Mouse (Mus musculus) heart, embryonic 16.5 days (tissue): ENCODE data around the gene Idh2. TPM values are rescaled to one million over a fixed set of nuclear protein-coding genes. Genes with fewer than 3 reads are reported as not detected.
A peak's percentile ranks its signal among the peaks of the same experiment; 100 is the strongest.

Source experiments
- ATAC-seq: fragments of 200-750 bp; cut with Nextera tagmentation; replicated peaks from 2 replicates; pipeline ENCODE4 v1.8.0; 2017; ENCODE audit warnings: moderate number of reproducible peaks; ENCODE audit not compliant: insufficient read depth, low FRiP score; ENCODE audit errors: extremely low read depth
- H3K27ac ChIP-seq: fragments of 300-500 bp; sonication (generic); 2 replicates; pipeline ENCODE4 v1.5.1; 2014; ENCODE audit warnings: mild to moderate bottlenecking, low read length, control low read depth, moderate library complexity
- H3K27me3 ChIP-seq: fragments of 300-500 bp; sonication (generic); 2 replicates; pipeline ENCODE4 v1.6.1; 2014; ENCODE audit warnings: low read length, mixed read lengths; ENCODE audit not compliant: control insufficient read depth, insufficient read depth
- H3K36me3 ChIP-seq: fragments of 300-500 bp; sonication (generic); 2 replicates; pipeline ENCODE4 v1.6.1; 2014; ENCODE audit not compliant: control insufficient read depth, insufficient read depth
- H3K4me1 ChIP-seq: fragments of 300-500 bp; sonication (generic); 2 replicates; pipeline ENCODE4 v1.6.1; 2014; ENCODE audit warnings: low read length, mixed read lengths; ENCODE audit not compliant: control insufficient read depth, insufficient read depth
- H3K4me2 ChIP-seq: fragments of 300-500 bp; sonication (generic); 2 replicates; pipeline ENCODE4 v1.6.1; 2014; ENCODE audit warnings: low read depth, mild to moderate bottlenecking, control low read depth, low read length
- H3K4me3 ChIP-seq: fragments of 300-500 bp; sonication (generic); 2 replicates; pipeline ENCODE4 v1.5.1; 2014; ENCODE audit warnings: mild to moderate bottlenecking, control low read depth, low read length
- H3K9ac ChIP-seq: fragments of 300-500 bp; sonication (generic); 2 replicates; pipeline ENCODE4 v1.6.1; 2014; ENCODE audit warnings: low read length, control low read depth
- H3K9me3 ChIP-seq: fragments of 300-500 bp; sonication (generic); replicated peaks from 2 replicates; pipeline ENCODE4 v1.6.1; 2016; ENCODE audit warnings: low read length; ENCODE audit not compliant: control insufficient read depth
- WGBS: fragments of 180-500 bp; shearing (Covaris S2); extraction: QIAGEN DNeasy Blood & Tissue Kit; methylation state at CpG from one replicate; pipeline ENCODE4 v1.1.7; 2014; 5-methylcytosine and 5-hydroxymethylcytosine counted together
- polyA plus RNA-seq: library from polyadenylated mRNA; unstranded; fragments of >200 nt; fragmentation: Nextera tagmentation; extraction: Ambion mirVana; gene quantifications from 2 replicates; pipeline ENCODE4 v1.2.1, GENCODE M21; 2015

Idh2 gene
- polyA plus RNA-seq, 1 experiment from 2014 or later: 2,782 TPM

DNA sequence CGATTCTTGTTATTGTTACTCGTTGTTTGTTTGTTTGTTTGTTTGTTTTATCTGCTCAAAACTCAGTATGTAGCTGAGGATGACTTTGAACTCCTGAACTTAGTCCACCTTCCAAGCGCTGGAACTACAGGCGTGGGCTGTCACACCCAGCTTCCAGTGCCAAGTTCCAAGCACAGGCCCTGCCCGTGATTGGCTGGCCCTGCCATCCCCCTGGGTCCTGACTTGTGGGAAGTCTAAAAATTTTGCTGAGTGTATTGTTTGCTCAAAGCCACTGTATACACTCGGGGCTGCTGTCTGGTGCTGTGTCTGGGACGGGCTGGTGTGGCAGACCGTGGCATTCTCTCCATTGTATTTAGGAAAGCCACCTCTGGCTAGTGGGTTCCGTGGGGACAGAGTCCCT lies 37.4 kb downstream of the Idh2 start:
- Histone ChIP-seq H3K9me3 (no peaks in the 10 kb centered on the region), H3K36me3 (peaks cover 13% of the 10 kb centered on the region), H3K27me3 (no peaks in the 10 kb centered on the region), H3K9ac (no peak overlapping the region), H3K27ac (peak overlapping the region; percentile 93), H3K4me1 (peaks cover 55% of the 10 kb centered on the region), H3K4me3 (no peak overlapping the region), H3K4me2 (no peak overlapping the region)
- 55% methylated on average over 9 of the region's 9 CpGs for WGBS
- ATAC-seq: no peak

DNA sequence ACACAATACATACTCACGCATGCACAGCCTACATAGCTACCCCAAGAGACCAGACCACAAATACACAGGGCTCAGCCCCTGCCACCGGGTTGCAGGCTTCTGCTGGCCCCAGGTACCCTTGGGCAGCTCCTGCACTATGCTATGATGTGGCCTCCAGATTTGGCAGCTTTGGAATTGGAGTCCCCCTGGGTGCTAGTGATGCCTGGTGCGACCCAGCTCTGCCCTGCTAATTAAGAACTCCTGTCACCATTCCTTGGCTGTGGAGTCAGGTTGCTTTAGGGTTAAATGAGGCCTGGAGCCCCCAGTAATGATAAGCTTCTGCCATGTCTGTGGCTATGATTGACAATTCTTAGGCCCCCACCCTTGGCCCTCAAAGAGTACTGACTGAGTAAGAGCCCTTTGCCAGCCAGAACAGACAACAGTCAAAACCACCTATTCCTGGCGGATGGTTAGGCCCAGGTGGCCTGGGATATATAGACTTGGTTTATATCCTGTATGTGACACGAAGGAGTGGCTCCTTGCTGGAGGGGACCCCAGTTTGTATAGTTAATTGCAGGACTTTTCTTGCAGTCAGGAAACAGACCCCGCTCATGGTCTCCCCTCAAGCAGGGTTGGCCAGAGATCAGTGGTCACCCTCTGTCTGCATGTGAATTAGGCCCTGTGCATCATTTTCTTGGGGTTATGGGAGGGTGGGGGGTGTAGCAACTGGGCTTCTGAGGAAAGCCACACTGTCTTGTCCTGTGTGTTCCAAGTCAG lies 38.1 kb downstream of the Idh2 start:
- Histone ChIP-seq H3K27me3 (no peaks in the 10 kb centered on the region), H3K27ac (peak overlapping the region; percentile 93; the same call in 1 of the 2 replicates), H3K4me2 (no peak overlapping the region), H3K9me3 (no peaks in the 10 kb centered on the region), H3K4me1 (peaks cover 55% of the 10 kb centered on the region), H3K36me3 (peaks cover 8% of the 10 kb centered on the region), H3K4me3 (no peak overlapping the region), H3K9ac (peak overlapping the region; percentile 20; the same call in 1 of the 2 replicates)
- 68% methylated on average over 6 of the region's 6 CpGs for WGBS
- no peak for ATAC-seq

DNA sequence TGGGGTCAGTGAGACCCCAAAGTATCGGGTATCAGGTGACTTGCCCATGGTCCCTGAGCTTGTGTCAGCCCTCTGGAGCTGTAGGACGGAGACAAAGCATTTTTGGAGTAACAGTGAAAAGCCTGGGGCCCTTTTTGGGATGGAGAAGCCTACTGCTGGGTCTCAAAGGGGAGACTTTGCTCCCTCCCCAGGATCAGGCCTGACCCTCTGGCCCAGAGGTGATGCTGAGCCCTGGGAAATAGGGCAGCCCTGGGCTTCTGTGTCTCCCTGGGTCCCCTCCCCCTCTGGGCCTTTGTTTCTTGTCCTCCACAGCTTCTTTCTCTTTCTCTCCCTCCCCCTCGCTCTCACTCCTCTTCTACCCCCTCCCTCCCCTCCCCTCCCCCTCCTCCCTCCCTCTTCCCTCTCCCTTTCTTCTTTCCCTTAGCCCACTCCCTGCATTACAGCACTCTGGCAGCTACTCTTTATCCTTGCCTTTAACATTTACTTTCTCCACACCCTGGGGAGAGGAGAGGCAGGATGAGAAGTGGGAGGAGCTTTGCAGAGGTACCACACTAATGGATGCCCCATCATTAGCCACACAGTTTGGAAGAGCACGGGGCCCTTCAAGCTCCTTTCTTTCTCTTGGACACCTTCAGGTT lies 39.1 kb downstream of the Idh2 start:
- Histone ChIP-seq H3K4me1 (peaks cover 59% of the 10 kb centered on the region), H3K9me3 (no peaks in the 10 kb centered on the region), H3K4me3 (no peak overlapping the region), H3K36me3 (no peaks in the 10 kb centered on the region), H3K27me3 (no peaks in the 10 kb centered on the region), H3K4me2 (no peak overlapping the region), H3K27ac (peak overlapping the region; percentile 72; the same call in 1 of the 2 replicates), H3K9ac (no peak overlapping the region)
- 57% methylated on average over 4 of the region's 4 CpGs for WGBS
- ATAC-seq: no peak

DNA sequence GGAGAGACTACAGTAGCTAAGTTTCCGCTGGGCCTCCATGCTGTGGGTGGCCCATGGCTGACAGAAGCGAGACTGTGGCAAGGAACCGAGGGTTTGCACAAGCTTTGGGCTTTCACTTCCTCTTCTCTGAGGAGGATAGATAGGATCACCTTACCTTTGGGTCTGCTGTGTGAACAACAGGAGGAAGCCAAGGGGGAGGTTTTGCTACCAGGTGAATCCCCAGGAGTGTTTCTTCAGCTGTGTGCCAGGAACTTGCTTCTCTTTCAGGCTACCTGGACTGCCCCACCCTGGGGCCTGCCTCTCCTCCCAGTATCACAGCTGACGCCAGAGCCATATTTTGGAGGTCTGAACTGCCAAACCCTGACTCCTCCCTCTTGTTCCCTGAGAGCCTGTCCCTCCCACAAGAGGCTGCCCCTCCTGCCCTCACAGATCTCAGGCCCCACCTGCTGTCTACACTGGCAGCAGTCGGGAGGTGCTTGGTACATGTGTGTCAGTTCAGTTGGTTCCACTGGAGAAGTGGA lies 40.2 kb downstream of the Idh2 start:
- 0 out of 2 replicates have a peak overlapping the region, but pooled peaks have one; percentile 16 for H3K9ac ChIP-seq
- H3K9me3 ChIP-seq: no peaks in the 10 kb centered on the region
- ATAC-seq: peak; percentile 75
- no peak overlapping the region for H3K4me3 ChIP-seq
- peak overlapping the region; percentile 17; the same call in 1 of the 2 replicates for H3K4me2 ChIP-seq
- no peaks in the 10 kb centered on the region for H3K27me3 ChIP-seq
- no peaks in the 10 kb centered on the region for H3K36me3 ChIP-seq
- peaks cover 67% of the 10 kb centered on the region for H3K4me1 ChIP-seq
- 31% methylated on average over 5 of the region's 5 CpGs for WGBS
- peak overlapping the region; percentile 72 for H3K27ac ChIP-seq

DNA sequence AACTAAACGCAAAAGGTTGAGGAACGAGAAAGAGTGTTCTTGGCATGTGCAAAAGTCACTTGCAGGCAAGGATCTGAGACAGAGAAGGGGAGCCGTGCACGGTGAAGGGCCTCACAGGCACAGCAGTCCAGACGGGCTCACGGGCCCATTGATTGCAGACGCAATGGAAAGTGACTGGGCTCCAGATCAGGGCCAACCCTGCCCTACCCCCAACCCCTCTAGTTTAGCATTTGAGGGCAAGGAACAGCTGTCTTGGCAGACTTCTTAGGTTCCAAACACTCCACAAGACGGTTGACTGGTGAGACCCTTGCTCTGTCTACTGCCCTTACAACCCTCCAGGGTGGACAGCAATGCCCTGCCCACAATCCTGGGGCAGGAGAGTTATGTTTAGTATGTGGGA lies 41.7 kb downstream of the Idh2 start:
- 78% methylated on average over 8 of the region's 8 CpGs for whole genome bisulfite sequencing
- Histone ChIP-seq H3K9ac (no peak overlapping the region), H3K4me3 (no peak overlapping the region), H3K27me3 (no peaks in the 10 kb centered on the region), H3K9me3 (no peaks in the 10 kb centered on the region), H3K4me2 (no peak overlapping the region), H3K27ac (no peak overlapping the region), H3K36me3 (no peaks in the 10 kb centered on the region), H3K4me1 (peaks cover 69% of the 10 kb centered on the region)
- no peak for ATAC-seq

DNA sequence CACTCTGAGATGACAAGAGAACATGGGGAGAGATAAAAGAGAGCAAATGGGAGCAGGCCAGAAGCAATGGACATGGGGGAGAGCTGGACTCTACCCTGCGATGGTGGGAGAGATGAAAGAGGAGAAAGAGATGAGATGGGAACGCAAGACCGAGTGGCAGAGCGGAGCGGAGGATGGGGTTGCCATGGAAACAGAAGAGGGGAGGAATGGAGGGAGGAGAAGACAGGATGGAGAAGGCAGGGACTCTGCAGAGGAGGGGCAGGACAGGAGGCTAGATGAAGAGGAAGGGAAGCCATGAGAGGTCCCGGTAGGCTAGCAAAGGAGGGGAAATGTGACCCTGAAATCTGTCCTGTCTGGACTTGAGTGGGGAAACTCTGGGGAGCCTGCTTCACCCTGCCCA lies 42.9 kb downstream of the Idh2 start:
- H3K36me3 ChIP-seq: no peaks in the 10 kb centered on the region
- H3K4me1 ChIP-seq: peaks cover 59% of the 10 kb centered on the region
- ATAC-seq: no peak
- WGBS: 81% methylated on average over 6 of the region's 6 CpGs
- H3K27ac ChIP-seq: no peak overlapping the region
- no peak overlapping the region for H3K4me2 ChIP-seq
- H3K9ac ChIP-seq: no peak overlapping the region
- no peaks in the 10 kb centered on the region for H3K9me3 ChIP-seq
- no peaks in the 10 kb centered on the region for H3K27me3 ChIP-seq
- no peak overlapping the region for H3K4me3 ChIP-seq

DNA sequence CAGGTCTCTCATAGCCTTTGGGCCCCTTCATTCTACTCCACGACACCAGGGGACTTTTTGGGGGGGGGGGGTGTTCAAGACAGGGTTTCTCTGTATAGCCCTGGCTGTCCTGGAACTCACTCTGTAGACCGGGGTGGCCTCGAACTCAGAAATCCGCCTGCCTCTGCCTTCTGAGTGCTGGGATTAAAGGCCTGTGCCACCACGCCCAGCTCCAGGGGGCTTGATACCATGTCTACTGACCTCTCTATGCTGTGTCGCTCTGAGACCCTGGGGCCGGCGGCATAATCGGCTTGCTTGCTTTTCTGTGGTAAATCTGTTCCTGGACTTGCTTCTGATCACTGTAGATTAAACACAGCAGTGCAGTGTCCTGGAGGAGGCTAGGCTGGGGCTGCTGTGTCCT lies 44.0 kb downstream of the Idh2 start:
- Histone ChIP-seq H3K4me3 (no peak overlapping the region), H3K36me3 (no peaks in the 10 kb centered on the region), H3K27me3 (no peaks in the 10 kb centered on the region), H3K9ac (no peak overlapping the region), H3K9me3 (no peaks in the 10 kb centered on the region), H3K4me2 (no peak overlapping the region), H3K27ac (no peak overlapping the region), H3K4me1 (peaks cover 51% of the 10 kb centered on the region)
- no peak for ATAC-seq
- 85% methylated on average over 9 of the region's 9 CpGs for WGBS

DNA sequence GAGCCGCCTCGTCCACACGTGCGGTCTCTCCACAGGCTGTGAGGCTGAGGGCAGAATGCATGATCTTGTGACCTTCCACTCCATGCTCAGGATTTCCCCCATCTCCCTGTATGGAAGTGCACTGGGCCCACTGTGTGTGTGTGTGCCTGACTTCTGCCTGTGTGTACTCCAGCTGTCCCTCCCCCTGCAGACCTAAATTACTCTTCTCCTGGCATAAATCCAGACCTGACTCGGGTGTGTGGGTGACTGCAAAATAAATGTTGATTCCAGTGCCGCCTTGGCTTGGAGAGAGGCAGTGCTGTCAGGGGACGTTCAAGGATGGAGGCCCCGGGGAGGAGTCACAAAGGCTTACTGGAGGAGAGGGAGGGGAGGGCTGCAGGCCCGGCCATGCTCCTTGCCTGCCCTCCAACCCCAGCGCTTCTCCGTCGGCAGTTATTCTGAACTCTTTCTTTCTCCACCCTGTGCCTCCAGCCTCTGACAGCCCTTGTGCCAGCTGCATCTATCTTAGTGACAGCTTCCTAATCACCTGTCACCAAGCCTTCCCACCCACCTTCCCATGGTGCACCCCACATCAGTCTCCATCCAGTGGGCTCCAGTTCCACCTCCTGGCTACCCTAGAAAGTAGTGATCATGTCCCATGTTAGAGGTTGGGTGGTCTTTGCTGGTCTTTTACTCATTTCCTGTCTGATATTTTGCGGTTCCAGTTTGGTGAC lies 45.4 kb downstream of the Idh2 start:
- Histone ChIP-seq H3K4me1 (peaks cover 40% of the 10 kb centered on the region), H3K27ac (peak overlapping the region; percentile 79), H3K9me3 (no peaks in the 10 kb centered on the region), H3K9ac (peak overlapping the region; percentile 47), H3K27me3 (no peaks in the 10 kb centered on the region), H3K36me3 (no peaks in the 10 kb centered on the region), H3K4me2 (peak overlapping the region; percentile 41), H3K4me3 (no peak overlapping the region)
- peak; percentile 74 for ATAC-seq
- 13% methylated on average over 13 of the region's 13 CpGs for WGBS
